Mouse (Mus musculus) heart, embryonic 15.5 days (tissue): ENCODE data around the gene Rab40b. TPM values are rescaled to one million over a fixed set of nuclear protein-coding genes. Genes with fewer than 3 reads are reported as not detected.
A peak's percentile ranks its signal among the peaks of the same experiment; 100 is the strongest.

ENCODE experiments used
- ATAC-seq: fragments of 200-750 bp; cut with Nextera tagmentation; replicated peaks from 2 replicates; pipeline ENCODE4 v1.8.0; 2017; ENCODE audit warnings: low read depth, moderate TSS enrichment; ENCODE audit not compliant: insufficient number of reproducible peaks, insufficient read depth, low FRiP score
- H3K27ac ChIP-seq: fragments of 300-500 bp; sonication (generic); 2 replicates; pipeline ENCODE4 v1.5.1; 2015; ENCODE audit warnings: mild to moderate bottlenecking, inconsistent platforms
- H3K27me3 ChIP-seq: fragments of 300-500 bp; sonication (generic); 2 replicates; pipeline ENCODE4 v1.6.1; 2015; ENCODE audit warnings: inconsistent platforms
- H3K36me3 ChIP-seq: fragments of 300-500 bp; sonication (generic); 2 replicates; pipeline ENCODE4 v1.6.1; 2015; ENCODE audit warnings: mild to moderate bottlenecking, inconsistent platforms
- H3K4me1 ChIP-seq: fragments of 300-500 bp; sonication (generic); replicated peaks from 2 replicates; pipeline ENCODE4 v1.6.1; 2015; ENCODE audit warnings: inconsistent platforms
- H3K4me2 ChIP-seq: fragments of 300-500 bp; sonication (generic); 2 replicates; pipeline ENCODE4 v1.6.1; 2015; ENCODE audit warnings: inconsistent platforms, mild to moderate bottlenecking, moderate library complexity
- H3K4me3 ChIP-seq: fragments of 300-500 bp; sonication (generic); 2 replicates; pipeline ENCODE4 v1.5.1; 2015; ENCODE audit warnings: mild to moderate bottlenecking, inconsistent platforms
- H3K9ac ChIP-seq: fragments of 300-500 bp; sonication (generic); 2 replicates; pipeline ENCODE4 v1.6.1; 2015; ENCODE audit warnings: mild to moderate bottlenecking, inconsistent platforms
- H3K9me3 ChIP-seq: fragments of 300-500 bp; sonication (generic); replicated peaks from 2 replicates; pipeline ENCODE4 v1.6.1; 2016; ENCODE audit warnings: inconsistent platforms
- WGBS: fragments of 180-500 bp; shearing (Covaris S2); methylation state at CpG from one replicate; pipeline ENCODE4 v1.1.7; 2015; ENCODE audit warnings: mixed read lengths; 5-methylcytosine and 5-hydroxymethylcytosine counted together
- polyA plus RNA-seq: library from polyadenylated mRNA; unstranded; fragments of >200 nt; fragmentation: Nextera tagmentation; extraction: Ambion mirVana; gene quantifications from 2 replicates; pipeline ENCODE4 v1.2.1, GENCODE M21; 2015

Rab40b gene
- 6.2 and 7.0 TPM in 2 replicates for polyA plus RNA-seq

DNA sequence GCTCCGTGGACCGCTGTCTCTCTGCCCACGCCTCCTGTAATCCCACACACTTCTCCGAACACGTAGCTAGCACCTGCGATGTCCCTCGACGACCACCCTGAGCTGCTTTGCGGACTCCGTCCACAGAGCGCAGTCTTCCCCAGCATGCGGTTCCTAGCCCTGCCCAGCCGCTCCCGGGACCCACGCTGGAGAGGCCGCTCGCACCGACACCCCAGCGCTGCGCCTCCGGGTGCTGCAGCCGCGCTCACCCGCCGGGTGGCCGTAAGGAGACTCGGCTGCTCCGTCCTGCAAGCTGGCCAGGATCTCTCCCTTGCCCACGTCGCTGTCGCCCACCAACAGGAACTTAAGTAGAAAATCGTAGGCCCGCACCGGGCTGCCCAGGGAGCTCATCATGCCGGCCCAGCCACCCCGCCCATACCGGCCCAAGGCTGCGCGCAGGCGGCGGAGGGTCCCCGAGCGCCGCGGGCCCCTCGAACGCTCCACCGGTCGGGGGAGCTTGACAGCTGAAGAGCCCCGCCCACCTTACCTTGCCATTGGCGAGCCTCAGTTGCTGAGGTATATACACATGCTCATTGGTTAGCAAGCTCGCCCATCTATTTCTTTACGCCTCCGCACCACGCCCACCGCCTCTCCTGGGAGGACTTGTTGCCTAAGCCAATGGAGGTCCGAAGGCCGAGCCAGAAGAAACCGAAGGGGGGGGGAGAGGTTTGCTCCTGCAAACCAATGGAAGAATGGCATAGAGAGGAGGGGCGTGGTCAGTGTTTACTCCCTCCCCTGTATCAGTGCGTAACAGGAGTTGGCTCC is at the start of gene Rab40b:
TSS of gene Rab40b (minus strand) at position 502 of the 804 bp plus-strand sequence.
- Histone ChIP-seq H3K4me3 (peak within 1 kb of the TSS; percentile 64), H3K9me3 (no peaks in the 10 kb centered on the region), H3K4me1 (peaks cover 12% of the 10 kb centered on the region), H3K4me2 (peak within 1 kb of the TSS; percentile 95), H3K9ac (peak within 1 kb of the TSS; percentile 57), H3K27me3 (no peaks in the 10 kb centered on the region), H3K27ac (peak within 1 kb of the TSS; percentile 62), H3K36me3 (no peaks in the 10 kb centered on the region)
- peak; percentile 99 for ATAC-seq
- WGBS = under 1% methylated on average over 61 of the region's 61 CpGs

DNA sequence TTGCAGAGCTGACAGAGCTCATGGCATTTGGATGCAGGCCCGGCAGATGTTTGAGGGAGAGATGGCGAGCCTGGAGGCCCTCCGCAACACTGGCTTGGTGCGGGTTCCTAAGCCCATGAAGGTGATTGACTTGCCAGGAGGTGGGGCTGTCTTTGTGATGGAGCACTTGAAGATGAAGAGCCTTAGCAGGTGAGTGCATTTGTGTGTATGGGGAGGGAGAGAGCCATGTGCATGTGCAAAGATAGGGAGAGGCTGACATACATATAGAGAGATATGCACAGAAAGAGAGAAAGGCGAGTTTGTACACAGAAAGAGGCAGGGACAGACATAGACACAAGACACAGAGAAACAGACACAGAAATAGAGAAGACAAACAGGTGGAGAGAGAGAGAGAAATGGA is 49.2 kb upstream of the Rab40b start:
- Histone ChIP-seq H3K4me3 (no peak overlapping the region), H3K27me3 (no peaks in the 10 kb centered on the region), H3K9me3 (no peaks in the 10 kb centered on the region), H3K36me3 (no peaks in the 10 kb centered on the region), H3K27ac (no peak overlapping the region), H3K4me2 (no peak overlapping the region), H3K4me1 (peaks cover 31% of the 10 kb centered on the region), H3K9ac (no peak overlapping the region)
- no peak for ATAC-seq
- 73% methylated on average over 5 of the region's 5 CpGs for WGBS

DNA sequence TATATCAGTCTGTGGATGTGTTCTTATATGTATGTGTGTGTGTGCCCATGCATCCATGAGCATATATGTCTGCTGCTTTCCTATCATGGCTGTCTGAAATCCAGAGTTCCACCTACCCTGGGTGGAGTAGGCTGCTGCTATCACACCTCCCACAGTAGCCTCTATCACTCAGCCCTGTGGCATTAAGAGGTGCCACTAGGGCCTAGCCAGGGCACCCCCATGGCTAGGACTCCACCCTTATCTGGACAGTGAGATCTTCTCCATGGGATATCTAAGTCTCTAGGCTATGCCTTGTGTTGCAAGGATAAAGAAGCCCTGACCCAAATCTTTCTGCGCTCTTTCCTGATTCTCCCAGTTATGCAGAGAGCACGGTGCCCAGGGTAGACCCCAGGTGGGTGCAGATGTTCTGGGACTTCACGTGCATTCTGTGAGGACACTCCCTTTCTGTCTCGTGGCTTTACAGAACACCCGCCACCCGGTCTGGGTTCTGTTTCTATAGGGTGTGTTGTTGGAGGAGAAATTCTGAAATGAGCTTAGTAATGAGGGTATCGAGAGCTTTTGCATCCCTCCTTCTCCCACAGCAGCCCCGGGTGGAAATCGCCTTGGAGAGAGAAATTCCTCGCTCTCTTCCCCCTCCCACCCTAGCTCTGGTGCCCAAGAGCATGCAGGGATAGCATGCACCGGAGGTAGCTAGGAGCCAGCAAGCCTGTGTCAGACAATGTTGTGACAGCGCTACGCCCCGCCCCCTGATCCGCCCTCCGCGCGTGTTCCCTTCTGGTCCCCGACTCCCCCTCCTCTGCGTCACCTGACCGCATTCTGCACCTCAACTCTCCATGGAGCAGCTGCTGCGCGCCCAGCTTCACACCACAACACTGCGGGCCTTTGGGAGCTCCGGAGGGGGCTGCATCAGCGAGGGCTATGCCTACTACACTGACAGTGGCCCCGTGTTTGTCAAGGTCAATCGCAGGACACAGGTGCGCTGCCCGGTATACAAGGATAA is 46.4 kb upstream of the Rab40b start, which contains the start of gene Fn3k:
TSS of gene Fn3k (plus strand) at position 758 of the 1,000 bp plus-strand sequence.
- no peaks in the 10 kb centered on the region for H3K27me3 ChIP-seq
- WGBS = 6% methylated on average over 30 of the region's 30 CpGs
- ATAC-seq = peak; percentile 94
- peak within 1 kb of the TSS; percentile 55 for H3K9ac ChIP-seq
- peaks cover 11% of the 10 kb centered on the region; the same call in 1 of the 2 replicates for H3K36me3 ChIP-seq
- peak within 1 kb of the TSS; percentile 84 for H3K4me2 ChIP-seq
- peak within 1 kb of the TSS; percentile 78 for H3K27ac ChIP-seq
- peaks cover 31% of the 10 kb centered on the region for H3K4me1 ChIP-seq
- H3K4me3 ChIP-seq = peak within 1 kb of the TSS; percentile 58
- no peaks in the 10 kb centered on the region for H3K9me3 ChIP-seq

DNA sequence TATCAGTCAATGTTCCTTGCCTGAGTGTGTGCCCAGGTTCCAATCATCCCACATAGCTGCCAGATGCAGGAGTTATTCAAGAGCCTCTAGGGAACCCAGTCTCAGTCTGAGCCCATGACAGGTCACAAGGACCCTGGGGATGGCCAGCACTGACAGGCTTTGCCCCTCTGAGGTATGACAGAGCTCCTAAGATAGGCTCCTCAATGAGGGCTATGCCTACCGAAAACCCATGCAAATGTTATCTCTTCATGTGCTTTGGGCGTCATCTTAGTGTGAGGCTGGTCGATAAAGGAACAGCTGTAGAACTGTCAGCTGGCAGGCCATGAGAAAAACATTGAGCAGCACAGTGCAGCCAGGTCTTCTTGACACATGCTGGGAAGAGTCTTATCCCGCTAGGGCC is 45.3 kb upstream of the Rab40b start:
- no peak overlapping the region for H3K9ac ChIP-seq
- WGBS = 46% methylated on average over 4 of the region's 4 CpGs
- peaks cover 22% of the 10 kb centered on the region; the same call in 1 of the 2 replicates for H3K36me3 ChIP-seq
- H3K4me3 ChIP-seq = no peak overlapping the region
- H3K4me1 ChIP-seq = peaks cover 31% of the 10 kb centered on the region
- no peaks in the 10 kb centered on the region for H3K27me3 ChIP-seq
- peak overlapping the region; percentile 78 for H3K27ac ChIP-seq
- H3K4me2 ChIP-seq = peak overlapping the region; percentile 84
- no peak for ATAC-seq
- no peaks in the 10 kb centered on the region for H3K9me3 ChIP-seq

DNA sequence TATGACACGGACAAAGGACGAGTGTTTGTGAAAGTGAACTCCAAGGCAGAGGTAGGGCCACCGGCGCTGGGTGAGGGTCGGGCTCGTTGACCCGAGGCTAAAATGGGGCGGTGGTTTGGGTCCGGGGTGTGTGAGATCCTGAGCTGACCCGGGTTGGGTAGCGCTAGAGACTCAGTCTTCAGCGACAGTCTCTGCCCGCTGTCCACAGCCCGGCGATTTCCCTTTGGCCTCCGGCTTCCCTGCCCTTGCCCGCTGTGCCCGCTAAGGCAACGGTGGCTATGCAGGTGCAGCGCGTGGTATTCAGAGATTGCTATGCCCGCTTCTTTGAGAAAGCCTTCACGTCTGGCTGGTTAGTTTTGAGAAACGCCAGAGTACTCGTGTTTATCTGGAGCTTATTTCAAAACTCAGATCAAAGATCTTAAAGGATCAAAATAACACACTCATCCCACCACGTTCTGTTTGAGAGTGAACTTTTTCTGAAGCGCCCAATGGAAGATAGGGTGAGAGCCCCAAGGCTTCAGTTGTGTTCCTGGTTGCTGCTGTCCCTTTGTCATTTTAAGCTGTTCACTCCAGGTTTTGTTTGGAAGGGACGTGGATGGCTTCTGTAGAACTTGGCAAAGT is 33.6 kb upstream of the Rab40b start:
- Histone ChIP-seq H3K27ac (peak overlapping the region; percentile 82), H3K9me3 (no peaks in the 10 kb centered on the region), H3K4me2 (peak overlapping the region; percentile 88), H3K4me1 (peaks cover 13% of the 10 kb centered on the region), H3K9ac (peak overlapping the region; percentile 81), H3K36me3 (no peaks in the 10 kb centered on the region), H3K4me3 (peak overlapping the region; percentile 83), H3K27me3 (no peaks in the 10 kb centered on the region)
- WGBS = 1% methylated on average over 28 of the region's 28 CpGs
- no peak; the same call in none of the 2 replicates for ATAC-seq

DNA sequence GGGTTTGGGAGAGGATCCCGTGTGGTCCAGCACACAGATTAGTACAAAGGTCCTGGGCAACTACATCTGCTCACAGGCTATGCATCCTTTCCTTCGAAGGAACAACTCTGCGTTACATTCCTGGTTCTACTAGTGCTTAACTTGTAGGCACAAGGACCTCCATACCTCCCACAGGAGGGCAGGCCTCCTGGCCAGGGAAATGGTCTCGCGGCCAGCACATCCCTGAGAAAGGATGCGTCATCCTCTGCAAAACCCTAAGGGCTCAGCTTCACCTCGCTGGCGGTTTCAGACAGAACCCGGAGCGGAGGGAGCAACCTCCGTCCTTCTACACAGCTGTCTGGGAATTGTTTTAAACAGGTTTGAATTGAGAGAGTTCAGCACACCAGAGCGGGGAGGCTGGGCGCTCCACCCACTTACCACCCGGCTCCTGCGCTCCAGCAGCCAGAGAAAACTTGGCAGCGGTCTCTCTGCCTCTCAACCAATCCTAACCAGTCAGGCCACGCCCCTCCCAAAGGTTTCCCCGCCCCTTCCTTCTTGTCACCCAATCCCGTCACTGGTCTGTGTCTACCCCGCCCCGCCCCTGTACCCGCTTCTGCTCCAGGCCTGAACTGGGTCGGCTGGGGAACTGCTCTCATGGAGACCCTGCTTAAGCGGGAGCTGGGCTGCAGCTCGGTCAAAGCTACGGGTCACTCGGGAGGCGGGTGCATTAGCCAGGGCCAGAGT is 32.9 kb upstream of the Rab40b start, which contains the start of gene Fn3krp:
TSS of gene Fn3krp (plus strand) at position 572 of the 723 bp plus-strand sequence.
- H3K36me3 ChIP-seq = no peaks in the 10 kb centered on the region
- peak within 1 kb of the TSS; percentile 83 for H3K4me3 ChIP-seq
- peak within 1 kb of the TSS; percentile 88 for H3K4me2 ChIP-seq
- H3K9ac ChIP-seq = peak within 1 kb of the TSS; percentile 81
- H3K27ac ChIP-seq = peak within 1 kb of the TSS; percentile 85
- no peaks in the 10 kb centered on the region for H3K9me3 ChIP-seq
- under 1% methylated on average over 28 of the region's 28 CpGs for WGBS
- ATAC-seq = peak; percentile 100
- H3K4me1 ChIP-seq = peaks cover 13% of the 10 kb centered on the region
- no peaks in the 10 kb centered on the region for H3K27me3 ChIP-seq

DNA sequence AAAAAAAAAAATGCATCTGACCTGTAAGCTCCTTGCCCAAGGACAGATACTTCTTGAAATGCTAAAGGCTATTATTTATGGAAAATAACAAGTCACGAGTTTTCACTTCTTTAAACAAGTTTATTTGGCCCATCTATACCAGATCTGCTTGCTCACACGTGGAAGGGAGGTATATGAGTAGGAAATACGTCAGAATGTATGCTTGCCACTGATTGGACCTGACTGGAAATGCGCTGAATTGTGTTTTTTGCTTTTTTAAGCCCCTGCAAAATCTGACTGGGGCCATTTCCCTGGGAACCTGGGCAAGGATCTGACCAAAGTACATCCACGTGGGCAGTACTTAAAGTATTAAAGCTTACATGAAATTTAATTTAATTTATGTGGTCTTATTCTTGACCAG is 32.3 kb upstream of the Rab40b start:
- H3K4me1 ChIP-seq = peaks cover 13% of the 10 kb centered on the region
- H3K36me3 ChIP-seq = no peaks in the 10 kb centered on the region
- H3K4me2 ChIP-seq = peak overlapping the region; percentile 88
- WGBS = 52% methylated on average over 5 of the region's 5 CpGs
- peak overlapping the region; percentile 56 for H3K9ac ChIP-seq
- peak overlapping the region; percentile 85; the same call in 1 of the 2 replicates for H3K27ac ChIP-seq
- ATAC-seq = no peak
- H3K9me3 ChIP-seq = no peaks in the 10 kb centered on the region
- H3K4me3 ChIP-seq = peak overlapping the region; percentile 83
- H3K27me3 ChIP-seq = no peaks in the 10 kb centered on the region

DNA sequence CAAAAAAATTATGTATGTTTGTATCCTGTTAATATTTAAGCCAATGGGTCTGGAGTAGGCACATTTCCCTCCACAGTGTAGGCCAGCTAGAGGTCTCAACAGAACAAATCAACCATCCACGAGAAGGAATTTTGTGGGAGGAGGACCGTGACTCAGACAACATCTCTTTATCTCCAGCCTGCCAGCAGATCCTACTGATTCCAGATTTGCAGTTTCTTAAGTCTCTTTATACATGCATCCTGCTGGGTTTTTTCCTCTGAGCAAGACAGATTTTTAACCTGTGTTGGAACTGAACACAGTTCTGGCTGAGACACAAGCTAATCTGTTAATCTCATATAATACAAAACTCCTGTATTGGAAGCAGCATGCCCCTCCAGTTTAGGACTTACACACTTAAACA is 30.9 kb upstream of the Rab40b start:
- Histone ChIP-seq H3K27me3 (no peaks in the 10 kb centered on the region), H3K27ac (no peak overlapping the region), H3K4me2 (no peak overlapping the region), H3K9ac (no peak overlapping the region), H3K36me3 (no peaks in the 10 kb centered on the region), H3K4me3 (no peak overlapping the region), H3K4me1 (peaks cover 21% of the 10 kb centered on the region), H3K9me3 (no peaks in the 10 kb centered on the region)
- no peak for ATAC-seq
- 45% methylated on average over 2 of the region's 2 CpGs for WGBS

DNA sequence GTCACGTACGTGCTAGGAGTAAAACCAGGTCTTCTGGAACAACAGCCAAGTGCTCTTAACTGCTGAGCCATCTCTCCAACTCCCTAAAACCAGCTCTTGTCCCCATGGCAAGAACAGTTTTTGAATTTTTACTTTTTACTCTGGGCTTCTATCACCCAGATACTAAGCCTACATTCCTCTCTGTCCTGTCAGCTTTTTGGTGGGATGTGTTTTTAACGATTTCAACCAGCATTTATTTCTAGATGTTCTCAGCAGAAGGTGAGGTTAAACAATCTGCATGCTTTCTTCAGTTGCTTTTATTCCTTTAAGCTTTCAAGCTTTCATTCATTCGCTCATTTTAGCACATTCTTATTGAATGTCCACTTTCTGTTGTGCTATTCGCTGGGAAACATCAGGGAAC is 29.9 kb upstream of the Rab40b start:
- WGBS = 76% methylated on average over 5 of the region's 5 CpGs
- ATAC-seq = no peak
- Histone ChIP-seq H3K4me2 (no peak overlapping the region), H3K9ac (no peak overlapping the region), H3K27me3 (no peaks in the 10 kb centered on the region), H3K36me3 (no peaks in the 10 kb centered on the region), H3K27ac (no peak overlapping the region), H3K9me3 (no peaks in the 10 kb centered on the region), H3K4me3 (no peak overlapping the region), H3K4me1 (peaks cover 21% of the 10 kb centered on the region)

DNA sequence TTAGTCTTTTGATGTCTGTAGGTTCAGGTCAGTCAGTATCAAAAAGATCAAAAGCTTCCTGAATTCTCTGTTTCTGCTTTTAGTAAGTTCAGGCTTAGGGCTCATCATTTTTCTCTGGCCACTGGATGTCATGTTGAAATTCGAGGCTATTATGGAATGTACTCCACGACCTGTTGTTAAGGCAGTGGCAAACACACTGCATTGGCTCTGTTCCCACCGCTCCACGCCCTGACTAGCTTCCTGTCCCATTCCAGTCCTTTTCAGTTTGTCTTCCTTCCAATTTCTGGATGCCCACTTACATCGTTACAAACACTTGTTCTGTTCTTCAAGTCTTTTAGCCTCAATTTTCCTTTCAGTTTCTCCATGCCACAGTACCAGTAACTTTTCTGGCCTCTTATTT is 27.3 kb upstream of the Rab40b start:
- 45% methylated on average over 5 of the region's 5 CpGs for WGBS
- no peak overlapping the region for H3K4me2 ChIP-seq
- H3K4me3 ChIP-seq = no peak overlapping the region
- H3K4me1 ChIP-seq = peaks cover 9% of the 10 kb centered on the region
- no peak for ATAC-seq
- no peaks in the 10 kb centered on the region for H3K36me3 ChIP-seq
- no peak overlapping the region for H3K9ac ChIP-seq
- H3K9me3 ChIP-seq = no peaks in the 10 kb centered on the region
- H3K27me3 ChIP-seq = no peaks in the 10 kb centered on the region
- H3K27ac ChIP-seq = no peak overlapping the region
